In the genomic region with DNA sequence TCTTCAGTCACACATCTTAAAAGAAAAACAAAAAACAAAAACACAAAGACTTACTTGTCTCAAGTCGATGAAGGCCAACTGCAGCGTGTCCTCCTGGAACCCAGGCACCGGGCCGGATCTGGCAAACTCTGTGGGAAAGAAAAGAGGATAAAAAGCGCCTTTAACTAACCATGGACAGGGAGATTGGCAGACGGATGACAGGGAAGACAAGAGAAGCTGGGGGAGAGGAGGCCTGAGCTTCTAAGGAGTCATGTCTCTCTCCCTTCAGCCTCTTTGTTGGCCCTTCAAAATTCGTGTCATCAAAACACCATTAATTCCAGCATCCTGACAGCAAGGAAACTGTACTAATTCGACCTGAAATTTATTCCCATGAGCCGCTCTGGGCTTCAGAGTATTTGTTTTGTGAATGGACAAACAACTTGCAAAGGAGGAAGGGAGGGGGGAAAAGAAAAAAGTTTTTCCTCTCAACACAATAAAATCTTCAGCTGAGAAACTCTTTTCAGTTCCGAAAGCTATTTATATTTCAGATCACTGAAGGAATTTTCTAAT, we compare ENCODE assay signal across 12 mouse cellular contexts.
A peak's percentile ranks its signal among the peaks of the same experiment; 100 is the strongest.
DNase-seq lines count a peak whose midpoint lies in the region; ATAC-seq lines count a peak whose summit lies in the region.
"Had no signal": no experiment of that assay in that cellular context is flagged by ENCODE, and none has a peak within 500 bp of the region (broad histone marks: within the 10 kb centered on the region; RNA-seq: fewer than 3 reads in every experiment).

No protein-coding gene starts in this region.

- no peaks in the 10 kb centered on the region for H3K27me3 ChIP-seq in neural tube, embryonic 11.5 days (ENCODE audit: control insufficient read depth, insufficient read depth, low read length)
- no peaks in the 10 kb centered on the region for H3K27me3 ChIP-seq in hindbrain, embryonic 13.5 days
- H3K27me3 ChIP-seq in midbrain, embryonic 16.5 days (ENCODE audit: control insufficient read depth, insufficient read depth, low read depth, low read length): no peaks in the 10 kb centered on the region
- H3K27me3 ChIP-seq: intestine, embryonic 15.5 days; liver, embryonic 15.5 days had no signal

- 61% methylated on average over 10 of the region's 10 CpGs for WGBS in neural tube, embryonic 11.5 days
- WGBS in hindbrain, embryonic 13.5 days: 25% methylated on average over 10 of the region's 10 CpGs
- WGBS in midbrain, embryonic 16.5 days: 30% methylated on average over 10 of the region's 10 CpGs

- H3K4me2 ChIP-seq in neural tube, embryonic 11.5 days (ENCODE audit: low read depth): no peak overlapping the region
- no peak overlapping the region for H3K4me2 ChIP-seq in hindbrain, embryonic 13.5 days
- no peak overlapping the region for H3K4me2 ChIP-seq in midbrain, embryonic 16.5 days (ENCODE audit: low read length)
- H3K4me2 ChIP-seq: intestine, embryonic 15.5 days; liver, embryonic 15.5 days had no signal

- DNase-seq in cerebellum, adult 9-10 months: peak; percentile 20
- no peak for DNase-seq in cerebellum, adult 8-10 months
- peak; percentile 20 for DNase-seq in neural tube, embryonic 11.5 days (ENCODE audit: low spot score)
- no peak for DNase-seq in neural tube, embryonic 10.5 days (ENCODE audit: extremely low spot score, low spot score)
- no peak for DNase-seq in kidney, postnatal 25 days
- DNase-seq in adipocyte (ENCODE audit: low spot score): no peak
- DNase-seq: gastrocnemius, postnatal 36 days; lung, postnatal 36 days had no signal

- ATAC-seq in neural tube, embryonic 11.5 days (ENCODE audit: insufficient read depth, low FRiP score, low TSS enrichment): no peak
- ATAC-seq in hindbrain, embryonic 13.5 days (ENCODE audit: low FRiP score): peak; percentile 85
- peak; percentile 76 for ATAC-seq in midbrain, embryonic 16.5 days
- ATAC-seq: intestine, embryonic 15.5 days had no signal

- no peaks in the 10 kb centered on the region for H3K36me3 ChIP-seq in neural tube, embryonic 11.5 days (ENCODE audit: control insufficient read depth, insufficient read depth, low read length)
- no peaks in the 10 kb centered on the region for H3K36me3 ChIP-seq in hindbrain, embryonic 13.5 days
- H3K36me3 ChIP-seq in midbrain, embryonic 16.5 days (ENCODE audit: control insufficient read depth, insufficient read depth, low read length): no peaks in the 10 kb centered on the region
- H3K36me3 ChIP-seq: intestine, embryonic 15.5 days; liver, embryonic 15.5 days had no signal

- no peak overlapping the region for H3K9ac ChIP-seq in neural tube, embryonic 11.5 days (ENCODE audit: low read length)
- H3K9ac ChIP-seq in hindbrain, embryonic 13.5 days: no peak overlapping the region
- no peak overlapping the region for H3K9ac ChIP-seq in midbrain, embryonic 16.5 days (ENCODE audit: low read depth, low read length)
- H3K9ac ChIP-seq: intestine, embryonic 15.5 days; liver, embryonic 15.5 days had no signal

- no peaks in the 10 kb centered on the region for H3K4me1 ChIP-seq in neural tube, embryonic 11.5 days (ENCODE audit: control insufficient read depth, insufficient read depth, low read length)
- peaks cover 33% of the 10 kb centered on the region for H3K4me1 ChIP-seq in hindbrain, embryonic 13.5 days (replicated peaks)
- peaks cover 12% of the 10 kb centered on the region for H3K4me1 ChIP-seq in midbrain, embryonic 16.5 days (ENCODE audit: control insufficient read depth, insufficient read depth, low read length)
- H3K4me1 ChIP-seq: intestine, embryonic 15.5 days; liver, embryonic 15.5 days had no signal

- H3K27ac ChIP-seq in neural tube, embryonic 11.5 days (ENCODE audit: low read depth, low read length): no peak overlapping the region
- H3K27ac ChIP-seq in hindbrain, embryonic 13.5 days: peak overlapping the region; percentile 69
- H3K27ac ChIP-seq in midbrain, embryonic 16.5 days (ENCODE audit: low read length): peak overlapping the region; percentile 5; the same call in 1 of the 2 replicates
- H3K27ac ChIP-seq: intestine, embryonic 15.5 days; liver, embryonic 15.5 days had no signal

- no peaks in the 10 kb centered on the region for H3K9me3 ChIP-seq in neural tube, embryonic 11.5 days (ENCODE audit: control insufficient read depth, low read length)
- H3K9me3 ChIP-seq in hindbrain, embryonic 13.5 days: no peaks in the 10 kb centered on the region
- H3K9me3 ChIP-seq in midbrain, embryonic 16.5 days (replicated peaks; ENCODE audit: control insufficient read depth, low read length, poor library complexity, severe bottlenecking): no peaks in the 10 kb centered on the region
- H3K9me3 ChIP-seq: intestine, embryonic 15.5 days; liver, embryonic 15.5 days had no signal

- H3K4me3 ChIP-seq in neural tube, embryonic 11.5 days (ENCODE audit: low read depth, low read length): no peak overlapping the region
- no peak overlapping the region for H3K4me3 ChIP-seq in hindbrain, embryonic 13.5 days
- H3K4me3 ChIP-seq in midbrain, embryonic 16.5 days (ENCODE audit: low read depth, low read length): no peak overlapping the region
- H3K4me3 ChIP-seq: intestine, embryonic 15.5 days; liver, embryonic 15.5 days had no signal

Comparison
In these comparisons a context has a peak if more than half of its experiments do, and no peak if none do; other contexts are left out.
1. DNase-seq: peak in cerebellum, adult 9-10 months (single experiment) and neural tube, embryonic 11.5 days (single experiment); none in cerebellum, adult 8-10 months (single experiment), neural tube, embryonic 10.5 days (single experiment), kidney, postnatal 25 days (0 of 2) and adipocyte (single experiment).